Mouse (Mus musculus) lung, postnatal 4 days (tissue): Measurements from ENCODE around the gene Spon2.

Experiments used
- DNase-seq, 2 experiments: peaks; one replicate each; pipeline ENCODE4 v3.0.0; 2021

Gene Spon2

DNA sequence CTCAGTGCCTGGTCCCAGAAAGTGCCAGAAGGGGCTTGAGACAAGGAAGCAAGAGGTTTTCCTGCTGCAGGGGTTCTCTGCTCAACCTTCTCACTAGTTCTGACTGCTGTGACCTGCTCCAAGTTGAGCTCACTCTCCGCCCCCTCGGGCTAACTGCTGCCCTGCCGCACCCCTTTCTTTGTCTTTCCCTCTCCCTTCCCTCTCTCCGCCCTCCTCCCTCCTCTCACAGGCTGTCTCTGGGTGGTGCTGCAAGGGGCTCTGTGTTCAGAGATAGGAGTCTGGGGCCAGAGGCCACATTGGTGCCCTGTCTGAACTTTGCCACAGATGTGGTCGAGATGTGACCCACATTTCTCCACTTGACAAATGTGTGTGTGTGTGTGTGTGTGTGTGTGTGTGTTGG is at the start of gene Spon2:
TSS of gene Spon2 (minus strand) at position 375 of the 400 bp plus-strand sequence.
- peak; percentile 63 to 75 for DNase-seq

DNA sequence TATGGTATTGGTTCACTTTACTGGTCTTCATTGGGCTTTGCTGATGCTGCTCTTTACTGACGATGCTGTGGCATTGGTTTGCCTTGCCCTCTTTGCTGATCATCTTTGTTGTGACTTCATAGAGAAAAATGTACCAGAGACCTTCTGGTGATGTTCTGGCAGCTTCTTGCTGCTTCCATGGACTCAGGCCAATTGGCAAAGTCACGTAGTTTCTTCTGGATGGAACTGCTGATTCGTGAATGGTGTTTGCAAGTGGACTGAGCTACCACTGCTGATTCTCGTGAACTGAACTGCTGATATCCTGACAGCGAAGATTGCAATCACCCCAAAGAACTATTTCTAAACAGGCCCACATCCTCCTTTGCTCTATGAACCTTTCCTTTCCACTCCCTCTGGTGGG is 36.2 kb upstream of the Spon2 start:
- DNase-seq = no peak

DNA sequence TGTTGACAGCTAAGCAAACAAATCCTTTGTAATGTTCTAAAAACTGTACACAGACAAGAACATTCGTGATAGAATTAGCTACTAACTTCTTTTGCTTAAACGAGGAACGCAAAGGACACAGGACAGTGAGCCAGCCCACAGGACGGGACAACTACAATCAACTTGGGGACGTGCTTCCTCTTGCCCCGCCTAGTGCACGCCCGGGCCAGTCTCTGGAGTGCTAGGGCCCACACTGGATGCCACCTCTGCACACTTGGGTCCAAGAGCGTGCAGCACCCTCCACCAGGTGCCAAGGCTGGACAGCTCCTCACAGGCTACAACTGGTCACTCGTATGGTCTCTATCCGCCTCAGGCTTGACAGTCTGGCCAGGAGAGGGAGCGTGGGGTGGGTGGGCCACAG is 29.9 kb upstream of the Spon2 start:
- DNase-seq = no peak

DNA sequence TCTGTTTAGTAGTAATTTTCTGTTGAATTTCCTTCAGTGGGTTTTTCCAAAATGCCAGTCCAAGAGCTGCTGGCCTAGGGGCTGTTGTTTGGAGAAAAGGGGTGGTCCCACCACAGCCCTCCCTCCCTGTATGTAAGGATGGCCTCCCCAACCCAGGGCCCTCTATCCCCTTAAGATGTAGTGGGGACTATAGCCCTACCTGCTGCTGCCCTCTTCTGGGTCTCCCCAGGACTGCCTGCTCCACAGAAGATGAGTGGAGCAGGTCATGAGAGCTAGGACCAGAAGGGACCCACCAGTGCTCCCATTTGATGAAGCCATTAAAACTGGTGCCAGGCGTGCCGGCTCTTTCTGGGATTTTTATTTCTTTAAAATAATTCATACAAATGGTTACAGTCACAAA is 29.1 kb upstream of the Spon2 start:
- DNase-seq = peak; percentile 48 to 54

DNA sequence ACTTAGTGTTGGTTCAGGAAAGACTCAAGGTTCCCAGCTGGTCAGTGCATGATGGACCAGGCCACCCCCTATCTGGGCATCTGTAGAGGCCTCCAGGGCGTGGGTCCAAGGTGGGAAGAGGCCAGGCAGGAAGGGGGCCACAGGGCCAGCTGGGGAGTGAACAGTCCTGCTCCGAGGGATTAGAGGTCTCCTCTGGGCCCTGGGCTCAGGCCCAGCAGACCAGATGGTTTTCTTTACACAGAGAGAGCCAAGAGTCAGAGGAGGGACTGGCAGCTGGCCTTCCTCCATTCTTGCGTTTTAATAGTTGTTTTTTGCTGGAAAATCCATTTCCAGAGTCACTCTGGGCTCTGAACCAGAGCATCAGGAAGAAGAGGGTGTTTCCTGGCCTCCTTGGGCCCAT is 27.4 kb upstream of the Spon2 start:
- peak; percentile 67 to 89 for DNase-seq

DNA sequence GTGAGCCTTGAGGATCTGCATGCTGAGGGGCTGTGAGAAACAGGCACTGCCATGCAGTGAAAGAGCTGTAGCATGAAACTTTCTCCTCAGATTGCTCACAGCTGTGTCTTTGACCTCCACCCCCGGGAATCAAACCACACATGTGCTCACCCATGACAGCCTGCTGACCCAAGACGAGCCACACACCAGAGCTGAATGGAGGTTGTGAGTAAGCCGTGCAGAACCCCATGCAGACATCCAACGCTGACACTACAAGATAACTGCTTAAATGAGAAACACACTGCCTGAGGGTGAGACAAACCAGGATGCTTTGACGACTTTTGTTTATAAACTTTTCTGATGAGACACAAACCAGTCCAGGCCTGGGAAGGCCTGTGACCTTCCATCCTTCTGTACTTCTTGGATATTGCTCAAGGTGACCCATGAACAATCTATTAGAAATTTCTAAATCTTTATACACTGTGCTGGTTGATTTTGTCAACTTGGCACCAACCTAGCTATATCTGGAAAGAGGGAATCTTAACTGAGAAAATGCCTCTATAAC is 26.2 kb upstream of the Spon2 start:
- peak in 1 of 2 experiments; percentile 61 for DNase-seq

DNA sequence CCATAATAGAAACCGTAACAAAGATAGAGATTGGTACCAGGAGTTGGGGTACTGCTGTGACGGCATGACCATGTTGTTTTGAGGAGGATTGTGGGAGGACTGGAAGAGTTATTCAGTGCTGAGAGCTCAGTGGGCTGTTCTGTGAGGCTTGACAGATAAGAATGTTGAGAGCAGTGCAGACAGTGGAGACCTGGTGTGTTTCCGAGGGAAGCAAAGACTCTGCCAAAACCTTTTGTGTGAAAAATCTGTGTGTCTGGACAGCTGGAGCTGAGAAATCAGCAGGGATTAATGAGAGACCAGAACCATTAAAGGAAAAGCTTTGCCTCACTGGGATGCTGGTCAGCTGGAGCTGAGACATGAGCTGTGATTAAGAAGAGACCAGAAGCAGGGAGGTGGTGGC is 21.7 kb upstream of the Spon2 start:
- DNase-seq = no peak

DNA sequence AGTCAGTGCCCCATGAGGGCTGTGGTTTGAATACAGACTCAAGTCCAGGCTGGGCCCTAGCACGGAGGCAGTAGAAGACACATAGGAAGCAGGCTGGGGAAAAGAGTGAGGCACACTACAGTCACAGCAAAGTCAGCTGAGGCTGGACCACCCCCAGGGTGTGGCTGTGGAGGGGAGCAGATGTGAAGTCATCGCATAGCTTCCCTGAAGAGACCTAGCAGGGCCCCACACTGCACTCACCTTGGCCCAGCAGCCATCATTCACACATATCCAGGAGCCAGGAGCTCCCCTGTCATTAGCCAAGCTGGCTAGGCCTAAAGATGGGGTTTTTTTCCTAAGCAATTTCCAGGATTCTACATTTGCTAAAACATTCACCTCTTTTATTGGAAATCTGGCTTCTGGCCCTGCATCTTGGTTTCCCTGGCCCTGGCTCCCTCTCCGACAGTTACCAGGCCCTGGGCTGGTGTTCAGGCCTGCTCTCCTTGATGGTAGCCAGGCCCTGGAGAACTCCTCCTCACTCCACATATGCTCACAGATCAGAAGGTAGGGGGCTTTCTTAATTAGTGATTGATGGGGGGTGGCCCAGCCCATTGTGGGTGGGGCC is 21.0 kb upstream of the Spon2 start:
- no peak for DNase-seq

DNA sequence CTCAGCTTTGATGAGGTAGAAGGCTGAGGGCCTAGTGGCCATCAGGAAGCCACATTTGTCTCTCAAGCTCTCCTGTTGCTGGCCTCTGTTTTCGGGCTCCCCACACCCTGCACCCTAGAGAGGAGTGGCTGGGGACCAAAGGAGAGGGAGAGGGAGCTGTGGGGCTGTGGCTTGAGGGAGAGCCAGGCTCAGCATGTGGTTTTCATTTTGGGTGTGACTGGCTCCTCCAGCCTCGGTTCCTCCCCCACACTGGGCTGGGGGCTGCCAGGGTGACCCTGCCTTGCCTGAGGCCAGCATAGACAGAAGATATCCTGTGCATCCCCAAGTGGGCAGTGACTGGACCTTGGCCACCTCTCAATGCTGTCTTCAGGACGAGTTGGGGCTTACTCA is 20.0 kb upstream of the Spon2 start:
- no peak for DNase-seq

DNA sequence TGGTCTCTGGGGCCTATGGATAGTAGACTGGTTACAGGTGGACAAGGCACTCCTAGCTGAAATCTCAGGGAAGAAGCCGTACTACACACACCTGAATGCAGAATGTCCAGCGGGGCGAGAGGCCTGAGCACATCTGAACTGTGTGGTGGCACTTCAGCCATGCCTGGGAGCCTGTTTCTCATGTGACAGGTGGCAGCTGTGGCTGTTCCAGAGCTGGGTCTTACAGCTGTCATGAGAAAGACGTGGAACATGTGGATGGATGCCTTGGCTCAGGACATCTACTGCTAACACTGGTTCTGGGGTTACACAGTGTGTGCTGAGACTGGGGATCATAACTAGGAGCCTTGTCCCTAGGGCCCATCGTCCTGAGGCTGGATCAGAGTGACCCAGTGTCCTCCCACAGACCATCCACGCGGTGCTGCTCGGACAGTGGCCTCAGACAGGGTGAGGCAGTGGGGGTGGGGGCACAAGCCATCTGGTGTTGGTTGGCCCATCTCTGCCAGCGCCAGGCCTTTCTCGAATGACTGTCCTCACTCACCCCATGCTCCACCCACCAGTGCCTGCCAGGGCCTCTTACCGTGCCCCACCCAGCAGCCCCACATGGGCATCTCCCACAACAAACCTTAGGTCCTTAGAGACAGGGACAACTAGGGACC is 19.5 kb upstream of the Spon2 start:
- no peak for DNase-seq

DNA sequence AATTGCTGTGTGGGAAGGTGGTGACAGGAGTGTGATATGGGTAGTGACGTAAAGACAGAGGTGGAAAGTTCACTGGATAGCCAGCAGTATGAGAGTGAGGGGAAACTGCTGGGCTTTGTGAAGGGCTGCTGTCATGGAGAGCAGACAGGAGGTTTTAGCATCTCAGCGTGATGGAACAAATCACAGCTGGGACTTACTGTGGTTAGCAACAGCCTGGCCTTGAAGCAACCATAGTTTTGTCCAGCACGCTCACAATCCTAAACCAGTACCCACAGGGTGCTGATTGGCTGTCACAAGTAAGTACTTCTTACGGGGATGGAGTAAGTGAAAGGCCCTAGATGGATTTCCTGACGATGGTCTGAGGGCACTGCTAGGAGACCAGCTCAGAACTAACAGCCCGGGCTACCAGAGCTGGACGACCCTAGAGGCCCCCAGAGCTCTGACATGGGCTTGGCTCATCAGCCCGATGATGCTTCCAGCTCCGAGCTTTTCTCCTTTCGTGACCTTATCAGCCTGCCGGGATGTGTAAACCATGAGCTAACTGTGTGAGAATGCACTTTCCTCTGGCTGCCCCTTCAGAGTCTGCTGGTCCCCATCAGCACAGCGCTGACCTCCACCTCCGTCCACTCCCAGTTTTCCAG is 16.3 kb upstream of the Spon2 start:
- DNase-seq = peak; percentile 56 to 82

DNA sequence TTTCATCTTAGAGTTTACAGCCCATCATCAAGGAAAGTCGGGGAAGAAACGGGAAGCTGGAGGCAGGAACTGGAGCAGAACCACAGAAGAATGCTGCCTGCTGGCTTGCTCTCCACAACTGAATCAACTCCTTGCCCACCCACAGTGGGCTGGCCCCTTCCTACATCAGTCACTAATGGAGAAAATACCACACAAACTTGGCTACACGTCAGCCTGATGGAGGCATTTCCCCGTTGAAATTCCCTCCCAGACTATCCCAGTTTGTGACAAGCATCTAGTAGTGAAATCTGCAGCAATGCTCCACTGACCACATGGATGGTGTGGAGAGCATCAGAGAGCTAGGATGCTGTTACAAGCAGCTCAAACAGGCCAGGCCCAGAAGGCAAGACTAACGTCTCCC is 14.5 kb upstream of the Spon2 start:
- no peak for DNase-seq

DNA sequence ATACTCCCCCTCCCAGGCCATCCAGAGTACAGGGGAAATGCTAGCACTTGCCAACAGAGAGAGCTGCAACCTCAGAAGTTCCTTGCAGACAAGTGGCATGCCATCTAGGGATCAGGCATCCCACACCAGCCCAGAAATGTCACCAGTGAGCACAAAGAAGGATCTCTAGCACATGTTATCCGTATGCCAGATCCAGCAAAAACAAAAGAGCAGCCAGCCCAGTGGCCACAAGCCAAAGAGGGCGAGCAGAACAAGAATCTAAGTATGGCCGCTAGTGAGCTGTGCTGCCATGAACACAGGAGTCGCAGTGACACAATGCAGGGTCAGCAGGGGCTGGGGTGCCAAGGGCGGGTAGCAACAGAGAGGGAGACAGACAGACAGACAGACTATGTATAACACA is 12.0 kb upstream of the Spon2 start:
- peak; percentile 43 to 67 for DNase-seq

DNA sequence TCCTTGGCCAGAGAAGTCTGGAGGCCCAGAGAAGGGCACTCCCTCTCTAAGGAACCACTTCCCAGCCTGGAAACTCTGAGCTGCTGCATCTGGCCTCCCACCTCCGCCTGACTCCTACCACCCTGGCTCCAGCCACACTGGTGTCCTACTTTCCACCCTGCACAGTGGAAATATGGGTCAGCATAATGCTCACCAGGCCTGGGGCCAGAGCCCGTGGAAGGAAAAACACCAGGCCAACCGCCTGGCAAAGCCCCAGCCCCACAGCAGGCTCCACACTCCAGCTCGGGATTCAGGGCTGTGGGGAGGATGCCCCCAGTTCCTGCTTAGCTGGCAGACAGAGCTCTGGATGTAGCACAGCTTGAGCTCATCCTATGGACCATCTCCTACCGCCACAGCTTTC is 10.2 kb upstream of the Spon2 start:
- DNase-seq = peak; percentile 68 to 85

DNA sequence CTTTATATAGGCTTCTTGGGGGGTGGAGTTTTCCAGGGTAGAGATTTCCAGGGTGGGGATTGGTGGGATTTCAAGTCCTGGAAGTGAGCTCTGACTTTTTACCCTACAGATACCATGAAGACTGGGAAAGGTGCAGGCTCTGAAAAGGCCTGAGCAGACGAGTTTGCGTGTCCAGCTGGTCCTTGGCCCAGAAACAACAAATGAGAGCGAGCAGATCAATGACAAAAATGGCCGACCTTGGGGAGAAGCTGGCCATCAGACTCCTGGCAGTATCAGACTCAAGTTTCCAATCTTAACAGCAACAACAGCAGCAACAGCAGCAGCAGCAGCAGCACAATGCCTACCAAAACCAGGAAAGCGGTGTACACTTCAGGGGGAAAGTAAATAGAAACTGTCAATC is 7.4 kb upstream of the Spon2 start:
- no peak for DNase-seq

DNA sequence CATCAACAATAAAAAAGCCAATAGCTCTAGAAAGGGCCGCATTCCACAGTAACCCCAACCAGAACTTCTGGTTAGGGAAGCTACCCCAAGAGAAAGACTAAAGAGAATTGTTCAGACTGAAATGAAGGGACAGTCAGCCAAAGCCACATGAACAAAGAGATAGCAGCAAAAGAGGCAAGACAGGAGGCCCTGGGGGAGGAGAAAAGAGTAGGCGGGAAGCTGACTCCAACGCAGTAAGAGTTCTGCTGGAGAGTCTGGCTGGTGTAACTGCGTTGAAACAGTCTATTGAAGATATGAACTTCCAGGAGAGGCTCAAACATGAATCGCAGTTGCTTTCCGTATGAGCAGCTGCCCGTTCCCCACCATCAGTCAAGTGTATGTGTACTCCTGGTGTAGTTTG is 6.2 kb upstream of the Spon2 start:
- DNase-seq = no peak

DNA sequence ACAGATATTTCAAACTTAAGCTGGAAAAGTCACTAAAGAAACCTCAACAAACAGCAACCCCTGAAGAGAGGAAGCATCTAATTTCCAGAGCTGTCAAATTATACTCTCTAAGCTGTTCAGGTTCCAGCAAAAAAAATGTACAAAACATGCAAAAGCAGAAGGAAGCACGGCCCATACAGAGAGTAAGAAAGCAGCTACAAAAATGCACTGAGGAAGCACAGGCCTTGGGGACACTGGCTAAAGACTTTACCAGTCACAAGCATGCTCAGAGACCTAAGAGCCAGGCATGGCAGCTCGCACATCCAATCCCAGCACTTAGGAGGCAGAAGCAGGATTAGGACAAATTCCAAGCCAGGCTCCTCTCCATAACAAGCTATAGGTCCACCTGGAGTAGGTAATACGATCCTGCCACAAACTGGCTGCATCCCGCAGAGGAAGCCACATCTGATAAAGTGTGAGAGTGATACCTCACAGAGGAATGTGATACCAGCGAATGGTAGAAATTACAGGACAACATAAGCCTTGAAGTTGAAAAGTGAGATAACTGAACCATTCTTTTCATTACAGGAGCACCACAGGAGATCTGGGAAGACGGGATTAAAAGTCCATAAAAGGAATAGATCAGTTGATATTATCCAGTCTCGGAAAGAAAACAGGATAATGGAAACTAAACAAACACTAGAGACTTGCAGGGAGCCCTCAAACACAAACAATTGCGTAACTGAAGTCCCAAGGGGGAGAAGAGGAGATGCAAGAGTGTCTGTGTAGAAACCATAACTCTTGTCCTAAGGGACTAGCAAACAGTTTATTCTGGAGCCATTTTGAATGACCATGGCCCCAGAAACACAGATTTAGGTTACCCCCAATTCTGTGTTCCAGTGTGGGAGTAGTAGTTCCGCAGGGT is 4.8 kb upstream of the Spon2 start:
- DNase-seq = no peak

DNA sequence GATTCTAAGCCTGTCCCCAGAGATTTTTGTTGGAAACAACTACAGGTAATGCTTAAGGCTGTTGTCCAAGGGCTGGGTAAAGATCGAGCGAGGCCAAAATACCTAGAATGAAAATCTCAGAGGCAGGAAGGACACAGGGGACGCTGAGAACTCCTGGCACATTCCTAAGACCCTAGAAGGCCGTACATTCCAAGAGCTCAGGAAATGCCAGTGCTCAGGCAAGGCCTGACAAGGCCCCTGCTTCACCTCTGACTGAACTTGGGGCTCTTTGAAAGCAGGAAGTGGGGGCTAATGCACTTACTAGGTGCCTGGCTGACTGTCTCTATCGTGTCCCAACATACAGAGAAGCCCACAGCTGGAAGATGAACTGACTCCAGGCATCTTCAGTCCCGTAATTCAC is 4.1 kb upstream of the Spon2 start:
- no peak for DNase-seq

DNA sequence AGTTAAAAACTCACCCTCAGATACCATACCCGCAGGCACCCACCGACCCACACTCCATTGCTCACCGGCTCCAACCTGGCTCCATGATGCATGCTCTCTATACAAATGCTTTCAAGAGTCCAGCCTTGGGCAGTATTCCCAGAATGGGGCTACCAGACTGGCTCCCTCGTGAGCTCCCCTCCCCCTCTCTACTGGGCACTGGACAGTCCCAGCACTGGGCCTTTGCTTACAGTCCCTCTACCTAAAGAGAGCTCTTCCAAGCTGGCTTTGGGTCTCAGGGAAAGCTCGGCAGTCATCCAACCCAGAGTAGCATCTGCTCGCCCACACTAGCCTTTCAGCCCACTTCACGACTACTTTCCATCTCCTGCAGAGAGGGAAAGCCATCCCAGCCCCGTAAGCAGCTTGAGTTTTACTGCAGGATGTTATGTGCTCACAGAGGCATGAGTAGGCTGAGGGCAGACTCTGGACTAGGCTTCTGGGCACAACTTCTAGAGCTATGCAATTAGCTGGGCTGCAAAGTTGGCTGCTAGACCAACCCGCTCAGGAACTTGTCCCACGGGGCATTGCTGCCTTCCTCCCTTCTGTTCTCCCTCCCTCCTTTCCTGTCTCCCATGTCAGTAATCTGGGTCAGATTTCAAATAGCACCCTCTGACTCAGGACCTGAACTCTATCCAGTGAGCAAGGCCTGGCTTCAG is 2.2 kb upstream of the Spon2 start:
- peak; percentile 41 to 69 for DNase-seq

DNA sequence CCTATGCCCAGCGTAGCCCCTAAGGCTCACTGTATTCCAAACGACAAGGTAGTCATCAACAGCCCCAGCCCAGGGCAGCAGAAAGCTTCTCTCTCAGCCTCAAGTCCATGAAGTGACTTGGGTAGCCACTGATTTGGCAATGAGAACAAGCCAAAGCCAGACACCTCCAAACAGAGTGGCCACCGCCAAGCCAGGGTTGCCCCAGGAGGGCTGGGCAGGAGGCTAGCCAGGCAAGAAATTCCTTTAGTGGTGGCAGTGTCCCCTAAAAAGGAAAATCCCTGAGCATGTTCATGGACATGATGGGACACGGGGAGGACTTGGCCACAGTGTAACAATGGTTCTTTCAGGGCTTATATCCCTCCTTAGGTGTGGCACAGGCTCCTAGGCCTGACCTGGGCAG is 1.6 kb upstream of the Spon2 start:
- no peak for DNase-seq

DNA sequence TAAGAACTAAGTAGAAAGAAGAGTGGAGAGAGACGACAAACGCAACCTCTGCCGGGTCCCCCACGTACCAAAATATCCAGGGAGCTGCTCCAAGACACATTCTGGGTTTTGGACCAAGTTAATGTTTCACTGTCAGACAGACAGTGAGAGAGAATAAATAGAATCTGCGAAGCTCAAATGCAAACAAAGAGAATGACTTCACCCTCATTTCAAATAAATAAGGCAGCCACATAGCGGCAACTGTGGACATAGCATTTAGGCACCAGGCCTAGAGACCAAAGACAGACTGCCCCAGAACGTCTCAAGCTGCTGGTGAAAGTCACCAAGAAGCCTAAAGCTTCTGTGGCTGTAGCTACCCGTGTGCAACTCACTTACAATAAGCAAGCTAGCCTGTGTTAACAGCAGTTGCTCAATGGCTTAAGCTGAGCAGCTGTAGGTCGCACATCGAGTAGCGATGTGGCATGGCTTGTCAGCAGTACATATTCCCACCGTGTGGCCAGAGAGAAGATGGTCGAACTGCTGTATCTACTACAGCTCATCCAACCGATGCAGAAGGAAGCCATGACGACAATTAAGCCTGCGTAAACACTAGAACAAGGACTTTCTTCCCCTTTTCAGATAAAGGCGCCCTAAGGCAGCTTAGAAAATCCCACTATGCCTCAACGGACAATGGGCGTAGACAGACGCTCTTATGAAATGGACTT is 643 bp upstream of the Spon2 start:
- DNase-seq = peak; percentile 51 to 57

DNA sequence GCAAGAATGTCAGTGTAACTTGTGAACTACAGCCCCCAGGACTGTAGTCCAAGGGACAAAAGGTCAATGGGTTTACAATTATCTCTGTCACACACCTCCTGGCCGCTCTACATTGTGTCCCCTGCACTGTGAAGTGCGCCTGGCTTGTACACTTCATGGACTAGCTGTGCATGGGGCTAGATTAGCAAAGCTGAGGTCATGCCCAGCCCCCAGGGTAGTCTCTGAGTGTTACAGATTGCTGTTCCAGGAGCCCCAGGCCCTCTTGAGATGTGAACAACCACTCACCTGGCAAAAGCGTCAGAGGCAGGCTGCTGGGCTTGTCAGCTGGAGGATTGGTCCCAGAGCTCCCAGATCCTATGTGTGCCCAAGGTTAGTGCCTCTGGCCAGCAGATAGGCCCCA is 592 bp downstream of the Spon2 start:
- DNase-seq = no peak
